Comparison of ENCODE assay signal across 15 mouse cellular contexts in genomic region chr6:116902371-116902770, GRCm38 (mm10).
"Had no signal": no experiment of that assay in that cellular context is flagged by ENCODE, and none has a peak within 500 bp of the region (broad histone marks: within the 10 kb centered on the region; RNA-seq: fewer than 3 reads in every experiment).

No protein-coding gene starts in this region.

- H3K9me3 ChIP-seq: limb, embryonic 10.5 days; liver, embryonic 15.5 days; midbrain, embryonic 10.5 days; neural tube, embryonic 15.5 days had no signal

- H3K27me3 ChIP-seq: liver, embryonic 15.5 days; neural tube, embryonic 15.5 days had no signal

- H3K36me3 ChIP-seq: limb, embryonic 10.5 days; liver, embryonic 15.5 days; midbrain, embryonic 10.5 days; neural tube, embryonic 15.5 days had no signal

- H3K4me2 ChIP-seq: liver, embryonic 11.5 days; liver, embryonic 15.5 days; neural tube, embryonic 15.5 days had no signal

- H3K4me1 ChIP-seq: limb, embryonic 10.5 days; liver, embryonic 15.5 days; midbrain, embryonic 10.5 days; neural tube, embryonic 15.5 days had no signal

- H3K4me3 ChIP-seq: layer of hippocampus, adult 2 months; limb, embryonic 10.5 days; liver, embryonic 15.5 days; midbrain, embryonic 10.5 days; myocyte; neural tube, embryonic 15.5 days had no signal

- H3K27ac ChIP-seq: layer of hippocampus, adult 2 months; limb, embryonic 10.5 days; liver, embryonic 15.5 days; midbrain, embryonic 10.5 days; neural tube, embryonic 15.5 days had no signal

- ATAC-seq: lung, postnatal 0 days had no signal

- H3K9ac ChIP-seq: liver, embryonic 15.5 days; neural tube, embryonic 15.5 days had no signal

- DNase-seq: kidney, postnatal 10 days; kidney, postnatal 4 days; lung, adult 2 months; lung, postnatal 36 days; midbrain, embryonic 14.5 days; spleen, adult 18-20 months; thymus, postnatal 36 days had no signal
